Mouse (Mus musculus) inflammation-experienced regulatory T-cells, adult 6 months (primary cell): ENCODE measurements around the gene Igsf8. TPM values are rescaled to one million over a fixed set of nuclear protein-coding genes. Genes with fewer than 3 reads are reported as not detected.

Source experiments
- ATAC-seq: one replicate; pipeline ENCODE4 v1.8.0; 2017
- polyA plus RNA-seq, 3 experiments: library from polyadenylated mRNA; unstranded; fragments of 100-300 nt; shearing (Covaris generic); gene quantifications; one replicate each; pipeline ENCODE4 v1.2.1; 2017

Igsf8 gene
- polyA plus RNA-seq, 3 experiments from 2014 or later, result 3.8 to 5.4 (median 5.2) TPM

DNA sequence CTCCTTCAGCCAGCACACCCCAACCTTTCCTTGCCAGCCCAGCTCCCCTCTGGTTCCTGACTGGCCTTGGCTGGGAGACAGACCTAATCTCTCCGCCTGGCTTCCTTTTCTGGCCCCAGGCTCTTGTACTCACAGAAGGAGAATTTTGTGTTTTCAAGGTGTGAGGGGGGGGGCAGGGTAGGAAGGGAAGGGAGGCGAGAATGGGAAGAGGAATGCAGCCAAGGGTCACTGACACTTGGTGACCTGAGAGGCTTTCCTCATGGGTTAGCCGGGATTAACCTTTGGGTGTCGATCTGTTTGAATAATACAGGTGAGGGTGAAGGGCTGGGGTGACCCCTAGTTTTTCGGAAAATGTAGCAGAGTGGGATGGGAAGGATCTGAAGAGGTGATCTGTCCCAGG is 12.7 kb downstream of the Igsf8 start:
- no peak for ATAC-seq

DNA sequence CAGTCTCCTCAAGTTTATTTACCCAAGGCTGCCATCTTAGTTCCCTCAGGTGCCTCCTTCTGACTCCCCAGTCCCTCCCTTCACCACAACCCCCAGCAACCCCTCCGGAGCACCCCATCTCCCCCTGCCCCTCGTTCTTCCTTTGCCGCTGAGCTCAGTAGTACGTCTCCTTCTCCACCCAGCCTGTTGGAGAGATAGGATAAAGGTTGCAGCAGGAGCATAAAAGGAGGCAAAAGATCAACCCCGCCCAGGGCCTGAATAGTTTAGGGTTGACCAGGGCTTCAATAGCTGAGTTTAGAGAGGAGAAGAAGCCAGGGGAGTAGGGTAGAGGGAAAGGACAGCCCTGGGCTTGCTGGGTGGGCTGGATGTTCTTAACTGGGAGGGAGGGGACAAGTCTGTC is 13.1 kb downstream of the Igsf8 start:
- ATAC-seq, result no peak

- peak; percentile 93 for ATAC-seq
Observed at GRCm38 (mm10) chr1:172277172-172277571, 15.7 kb downstream of the Igsf8 start.

GRCm38 (mm10) chr1:172278328-172278727 is 16.9 kb downstream of the Igsf8 start:
- no peak for ATAC-seq

GRCm38 (mm10) chr1:172279768-172280509 is 18.5 kb downstream of the Igsf8 start:
- ATAC-seq, result no peak

GRCm38 (mm10) chr1:172281522-172282254 is 20.2 kb downstream of the Igsf8 start:
- no peak for ATAC-seq

DNA sequence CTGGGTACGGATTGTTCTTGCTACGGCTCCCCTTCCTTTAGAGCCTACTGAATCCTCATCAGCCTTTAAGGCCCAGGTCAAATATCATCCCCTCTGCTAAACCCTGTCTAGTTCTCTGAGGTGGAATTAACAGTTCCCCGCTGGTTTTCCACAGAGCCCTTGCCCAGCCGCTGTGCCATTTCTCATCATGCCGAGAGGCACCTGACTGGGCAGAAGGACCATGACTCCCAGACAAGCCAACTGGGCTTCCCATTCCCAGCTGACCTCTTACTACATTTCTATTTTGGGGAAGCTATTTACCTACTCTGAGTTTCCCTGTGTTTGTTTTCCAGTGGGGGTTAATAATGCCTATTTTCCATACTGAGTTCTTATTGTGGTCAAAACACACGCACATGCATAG is 21.6 kb downstream of the Igsf8 start:
- no peak for ATAC-seq

GRCm38 (mm10) chr1:172284221-172284620 is 22.8 kb downstream of the Igsf8 start:
- ATAC-seq, result no peak

GRCm38 (mm10) chr1:172286740-172287139 is 25.3 kb downstream of the Igsf8 start:
- ATAC-seq, result peak; percentile 69

DNA sequence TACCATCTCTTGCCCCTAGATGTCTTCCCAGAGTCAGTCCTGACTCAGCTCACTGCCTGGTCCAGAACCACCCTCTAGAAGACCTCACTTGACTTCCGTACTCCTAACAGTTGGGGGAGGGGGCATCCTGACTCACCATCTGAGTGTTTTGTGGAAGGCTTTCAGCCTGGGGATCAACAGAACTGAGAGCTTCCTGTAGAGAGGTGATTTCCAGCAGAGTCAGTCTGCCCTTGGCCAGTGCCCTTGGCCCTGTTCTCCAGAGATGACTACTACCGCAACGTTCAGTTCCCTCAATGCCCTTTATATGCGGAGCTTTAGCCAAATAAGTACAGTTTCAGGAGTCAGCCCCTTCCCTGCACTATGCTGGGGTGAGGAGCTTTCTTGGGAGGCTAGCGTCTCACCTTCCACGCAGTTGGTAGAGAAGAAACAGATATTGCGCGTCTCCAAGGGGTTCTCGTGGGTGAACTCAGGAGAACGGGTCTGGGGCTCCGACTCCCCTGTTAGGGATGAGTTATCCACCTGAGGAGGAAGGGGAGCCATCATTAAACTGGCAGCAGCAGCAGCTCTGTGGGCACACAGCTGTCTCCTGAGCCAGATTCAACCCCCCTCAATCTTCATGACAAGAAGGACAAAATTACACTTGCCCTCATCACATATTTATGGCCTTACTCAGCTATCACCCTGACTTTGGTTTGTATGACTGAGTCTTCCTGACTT is 27.6 kb downstream of the Igsf8 start:
- ATAC-seq, result no peak

GRCm38 (mm10) chr1:172289617-172289946 is 28.1 kb downstream of the Igsf8 start:
- no peak for ATAC-seq

DNA sequence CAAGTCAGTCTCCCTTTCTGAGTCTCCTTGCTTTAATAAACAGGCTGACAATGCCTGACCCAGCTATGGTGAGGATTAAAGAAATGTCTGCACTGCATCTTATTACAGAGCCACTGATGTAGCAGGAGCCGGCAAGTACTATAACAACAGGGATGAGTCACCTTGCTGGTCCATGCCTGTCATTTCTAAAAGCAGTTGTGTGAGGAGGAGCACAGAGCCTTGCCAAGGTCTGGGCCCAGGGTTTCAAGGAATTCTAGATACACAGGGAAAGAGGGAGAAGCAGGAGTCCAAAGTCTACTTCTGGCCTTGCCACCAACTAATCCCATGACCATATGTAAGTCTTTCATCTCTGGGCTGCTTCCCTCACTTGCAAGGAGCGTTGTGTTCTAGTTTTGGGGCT is 31.4 kb downstream of the Igsf8 start:
- no peak for ATAC-seq

- ATAC-seq, result no peak
Observed at GRCm38 (mm10) chr1:172293449-172293848, 32.0 kb downstream of the Igsf8 start.

- no peak for ATAC-seq
Observed at GRCm38 (mm10) chr1:172295751-172296197, 34.3 kb downstream of the Igsf8 start.

DNA sequence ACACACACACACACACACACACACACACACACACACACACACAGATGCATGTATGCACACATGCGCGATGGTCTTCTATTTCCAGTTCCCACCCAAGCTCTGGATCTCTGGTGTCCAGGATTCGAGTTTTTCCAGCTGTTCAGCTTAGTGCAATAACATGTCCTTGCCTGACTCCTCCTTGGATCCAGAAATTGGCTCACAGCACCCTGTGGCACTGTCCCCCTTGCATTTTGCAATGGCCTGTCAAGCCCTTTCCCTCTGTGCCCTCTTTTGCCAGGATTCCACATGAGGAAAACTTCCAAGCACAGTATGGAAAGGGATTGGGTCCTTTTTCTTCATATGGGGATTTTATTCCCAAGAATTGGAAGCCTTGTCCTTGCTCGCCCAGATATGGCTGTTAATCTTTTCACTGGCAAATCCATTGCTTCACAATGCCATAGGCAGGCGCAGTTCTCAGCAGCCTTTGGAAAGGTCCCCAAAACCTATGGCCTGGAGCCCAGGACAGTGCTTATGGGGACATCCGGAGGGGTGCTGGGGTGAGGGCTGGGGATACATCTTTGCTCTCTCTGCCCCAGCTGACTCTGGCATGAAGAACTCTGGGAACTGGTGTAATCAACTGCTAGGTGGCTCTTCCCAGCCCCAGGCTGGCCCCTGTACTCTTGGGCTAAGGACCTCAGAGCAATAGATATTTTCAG is 35.5 kb downstream of the Igsf8 start:
- ATAC-seq, result no peak

DNA sequence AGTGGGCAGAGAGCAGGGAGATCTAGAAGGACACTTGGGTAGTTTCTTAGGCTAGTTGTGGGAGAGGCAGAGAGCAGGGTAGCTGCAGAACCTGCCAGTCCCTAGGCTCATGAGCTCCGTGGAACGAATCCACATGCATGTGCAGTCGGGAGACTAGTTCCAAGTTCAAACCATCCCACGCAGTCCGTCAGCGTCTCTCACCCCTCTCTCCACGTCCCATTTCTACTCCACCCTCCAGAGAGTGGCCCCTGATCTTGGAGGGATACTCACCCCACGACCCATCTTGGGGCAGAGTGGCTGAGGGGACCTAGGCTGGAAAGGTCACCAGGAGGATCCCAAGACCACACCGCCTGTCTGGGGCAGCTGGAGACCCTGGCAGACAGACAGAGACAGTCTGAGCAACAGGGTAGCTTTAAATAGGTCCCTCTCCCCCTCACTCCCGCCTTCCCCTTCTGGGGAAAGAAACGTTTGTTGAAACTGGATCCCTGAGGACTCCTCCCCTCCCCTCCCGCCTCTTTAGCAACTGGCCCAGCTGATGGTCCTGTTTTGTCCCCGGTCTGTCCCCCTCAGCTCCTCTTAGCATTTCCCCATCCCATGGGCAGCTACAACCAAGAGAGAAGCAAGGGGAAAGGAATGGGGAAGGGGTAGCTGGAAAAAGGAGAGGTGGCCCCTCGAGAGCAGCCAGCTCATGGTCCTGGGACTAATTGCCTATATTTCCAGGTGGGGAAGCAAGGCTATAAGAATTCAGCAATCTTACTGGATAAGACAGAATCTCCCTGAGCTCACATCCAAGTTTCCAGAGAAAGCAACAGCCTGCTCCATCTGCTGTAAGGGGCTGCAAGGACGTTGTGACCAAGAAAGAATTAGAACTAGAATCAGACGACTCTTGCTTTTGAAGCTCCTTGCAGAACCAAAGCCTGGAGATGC is 36.4 kb downstream of the Igsf8 start, which contains the start of gene Atp1a2:
Gene Atp1a2, minus strand, starts transcription at position 454 of the 927 bp plus-strand sequence.
- ATAC-seq, result no peak

- ATAC-seq, result no peak
Observed at GRCm38 (mm10) chr1:172299528-172299927, 38.1 kb downstream of the Igsf8 start.

DNA sequence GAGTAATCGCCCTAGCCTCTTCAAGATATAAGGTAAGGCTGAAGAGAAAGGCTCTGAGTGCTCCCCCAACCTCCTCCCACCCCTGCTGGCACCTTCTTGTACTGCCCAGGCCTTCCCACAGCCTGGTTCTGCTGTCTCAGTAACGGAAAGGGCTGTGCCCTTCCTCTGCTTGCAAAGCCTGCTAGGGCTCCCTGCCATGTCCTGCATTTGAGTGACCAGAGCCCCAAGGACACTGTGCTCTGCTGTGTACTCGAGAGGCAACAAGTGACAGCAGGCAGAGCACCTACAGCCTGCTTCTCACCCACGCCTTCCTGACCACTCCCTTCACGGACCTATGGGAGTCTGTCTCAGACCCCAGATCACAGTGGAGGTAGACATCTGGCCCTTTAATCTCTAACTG is 38.8 kb downstream of the Igsf8 start:
- ATAC-seq, result no peak

GRCm38 (mm10) chr1:172301180-172301579 is 39.7 kb downstream of the Igsf8 start:
- ATAC-seq, result no peak

- no peak for ATAC-seq
Observed at GRCm38 (mm10) chr1:172302311-172302710, 40.9 kb downstream of the Igsf8 start.

DNA sequence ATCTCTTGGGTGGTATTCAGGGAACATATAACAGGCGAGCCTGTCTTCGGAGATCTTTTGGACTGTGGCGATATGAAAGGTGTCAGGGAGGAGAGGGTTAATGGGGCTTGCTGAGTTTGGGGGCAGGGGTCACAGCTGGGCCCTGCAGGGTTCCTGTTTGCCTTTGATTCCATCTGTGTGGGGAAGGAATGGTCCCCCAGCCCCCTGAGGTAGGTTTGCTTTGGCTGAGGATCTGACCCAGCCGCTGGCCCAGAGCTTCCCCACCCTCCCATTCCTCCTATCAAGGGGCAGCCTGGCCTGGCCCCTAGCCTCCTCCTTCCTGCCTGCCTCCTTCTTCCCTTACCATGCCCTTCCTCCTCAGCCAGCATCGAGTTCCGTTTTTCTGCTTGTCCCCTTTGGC is 41.4 kb downstream of the Igsf8 start:
- ATAC-seq, result no peak

- ATAC-seq, result no peak
Observed at GRCm38 (mm10) chr1:172304443-172304842, 43.0 kb downstream of the Igsf8 start.
